Mouse (Mus musculus) intestine, embryonic 14.5 days (tissue): ENCODE data around the gene Manf. TPM values are rescaled to one million over a fixed set of nuclear protein-coding genes. Genes with fewer than 3 reads are reported as not detected.

Experiments used
- ATAC-seq: fragments of 200-750 bp; cut with Nextera tagmentation; replicated peaks from 2 replicates; pipeline ENCODE4 v1.8.0; 2017; ENCODE audit warnings: low read depth, moderate number of reproducible peaks, moderate TSS enrichment, moderate library complexity; ENCODE audit not compliant: low FRiP score, low TSS enrichment
- DNase-seq: peaks from one replicate; pipeline ENCODE4 v3.0.0-alpha.2; 2018; ENCODE audit warnings: low spot score
- H3K27ac ChIP-seq: fragments of 300-500 bp; sonication (generic); 2 replicates; pipeline ENCODE4 v1.5.1; 2014; ENCODE audit warnings: low read depth, mild to moderate bottlenecking, control low read depth
- H3K27me3 ChIP-seq: fragments of 300-500 bp; sonication (generic); replicated peaks from 2 replicates; pipeline ENCODE4 v1.6.1; 2014; ENCODE audit warnings: low read length, control low read depth; ENCODE audit not compliant: control insufficient read depth, insufficient read depth
- H3K36me3 ChIP-seq: fragments of 300-500 bp; sonication (generic); 2 replicates; pipeline ENCODE4 v1.6.1; 2014; ENCODE audit warnings: low read length, control low read depth; ENCODE audit not compliant: control insufficient read depth, insufficient read depth
- H3K4me1 ChIP-seq: fragments of 300-500 bp; sonication (generic); replicated peaks from 2 replicates; pipeline ENCODE4 v1.6.1; 2014; ENCODE audit warnings: low read length, control low read depth, mixed read lengths; ENCODE audit not compliant: control insufficient read depth, insufficient read depth
- H3K4me2 ChIP-seq: fragments of 300-500 bp; sonication (generic); 2 replicates; pipeline ENCODE4 v1.6.1; 2014; ENCODE audit warnings: low read length
- H3K4me3 ChIP-seq: fragments of 300-500 bp; sonication (generic); 2 replicates; pipeline ENCODE4 v1.5.1; 2014; ENCODE audit warnings: low read depth, low read length, control low read depth, mixed read lengths
- H3K9ac ChIP-seq: fragments of 300-500 bp; sonication (generic); 2 replicates; pipeline ENCODE4 v1.6.1; 2014; ENCODE audit warnings: mild to moderate bottlenecking, low read length
- H3K9me3 ChIP-seq: fragments of 300-500 bp; sonication (generic); 2 replicates; pipeline ENCODE4 v1.6.1; 2016; ENCODE audit warnings: low read length, control low read depth; ENCODE audit not compliant: control insufficient read depth
- WGBS: fragments of 180-500 bp; shearing (Covaris S2); extraction: QIAGEN DNeasy Blood & Tissue Kit; methylation state at CpG from one replicate; pipeline ENCODE4 v1.1.7; 2014; 5-methylcytosine and 5-hydroxymethylcytosine counted together
- polyA plus RNA-seq: library from polyadenylated mRNA; unstranded; fragments of >200 nt; fragmentation: Nextera tagmentation; extraction: Ambion mirVana; gene quantifications from 2 replicates; pipeline ENCODE4 v1.2.1, GENCODE M21; 2014

Gene Manf
- polyA plus RNA-seq, 1 experiment from 2014 or later = 260 TPM

- Histone ChIP-seq H3K9me3 (no peaks in the 10 kb centered on the region), H3K4me2 (no peak overlapping the region), H3K36me3 (peaks cover 88% of the 10 kb centered on the region), H3K9ac (no peak overlapping the region), H3K27ac (no peak overlapping the region), H3K27me3 (no peaks in the 10 kb centered on the region), H3K4me1 (peaks cover 13% of the 10 kb centered on the region), H3K4me3 (no peak overlapping the region)
- peak; percentile 39 for DNase-seq
- WGBS = 76% methylated on average over 4 of the region's 4 CpGs
- no peak for ATAC-seq
These were observed 12.3 kb downstream of the Manf start for GRCm38 (mm10) chr9:106879471-106879870.

GRCm38 (mm10) chr9:106876666-106877065 is 15.1 kb downstream of the Manf start:
- ATAC-seq = no peak
- Histone ChIP-seq H3K9ac (no peak overlapping the region), H3K27me3 (no peaks in the 10 kb centered on the region), H3K4me1 (no peaks in the 10 kb centered on the region), H3K27ac (no peak overlapping the region), H3K36me3 (peaks cover 80% of the 10 kb centered on the region), H3K4me3 (no peak overlapping the region), H3K9me3 (no peaks in the 10 kb centered on the region), H3K4me2 (no peak overlapping the region)
- 81% methylated on average over 3 of the region's 3 CpGs for WGBS
- no peak for DNase-seq

- Histone ChIP-seq H3K36me3 (peaks cover 74% of the 10 kb centered on the region), H3K4me3 (no peak overlapping the region), H3K27ac (no peak overlapping the region), H3K4me2 (no peak overlapping the region), H3K27me3 (no peaks in the 10 kb centered on the region), H3K9me3 (no peaks in the 10 kb centered on the region), H3K9ac (no peak overlapping the region), H3K4me1 (no peaks in the 10 kb centered on the region)
- ATAC-seq (no peak), DNase-seq (no peak)
- 80% methylated on average over 5 of the region's 5 CpGs for WGBS
These were observed 17.6 kb downstream of the Manf start for GRCm38 (mm10) chr9:106874216-106874615.

GRCm38 (mm10) chr9:106858036-106858435 is 33.7 kb downstream of the Manf start:
- H3K27ac ChIP-seq = no peak overlapping the region
- H3K4me3 ChIP-seq = no peak overlapping the region
- no peak for DNase-seq
- H3K27me3 ChIP-seq = no peaks in the 10 kb centered on the region
- H3K9me3 ChIP-seq = no peaks in the 10 kb centered on the region
- no peak for ATAC-seq
- H3K36me3 ChIP-seq = peaks cover 92% of the 10 kb centered on the region
- no peak overlapping the region for H3K9ac ChIP-seq
- no peaks in the 10 kb centered on the region for H3K4me1 ChIP-seq
- WGBS = 91% methylated on average over 11 of the region's 11 CpGs
- H3K4me2 ChIP-seq = no peak overlapping the region

- Histone ChIP-seq H3K4me1 (no peaks in the 10 kb centered on the region), H3K9ac (no peak overlapping the region), H3K4me2 (no peak overlapping the region), H3K9me3 (no peaks in the 10 kb centered on the region), H3K27me3 (no peaks in the 10 kb centered on the region), H3K36me3 (peaks cover 92% of the 10 kb centered on the region), H3K27ac (no peak overlapping the region), H3K4me3 (no peak overlapping the region)
- ATAC-seq = no peak
- WGBS = 88% methylated on average over 3 of the region's 3 CpGs
- no peak for DNase-seq
These were observed 35.1 kb downstream of the Manf start for GRCm38 (mm10) chr9:106856664-106857063.

- Histone ChIP-seq H3K4me3 (no peak overlapping the region), H3K4me1 (no peaks in the 10 kb centered on the region), H3K27ac (no peak overlapping the region), H3K27me3 (no peaks in the 10 kb centered on the region), H3K9me3 (no peaks in the 10 kb centered on the region), H3K4me2 (no peak overlapping the region), H3K9ac (no peak overlapping the region), H3K36me3 (peaks cover 81% of the 10 kb centered on the region)
- DNase-seq = no peak
- ATAC-seq = no peak
- 91% methylated on average over 6 of the region's 6 CpGs for WGBS
These were observed 49.0 kb downstream of the Manf start for GRCm38 (mm10) chr9:106842800-106843199.

- DNase-seq = no peak
- no peak for ATAC-seq
- no peak overlapping the region for H3K27ac ChIP-seq
- H3K27me3 ChIP-seq = no peaks in the 10 kb centered on the region
- no peak overlapping the region for H3K4me3 ChIP-seq
- no peaks in the 10 kb centered on the region for H3K4me1 ChIP-seq
- WGBS = 97% methylated on average over 1 of the region's 1 CpGs
- no peak overlapping the region for H3K9ac ChIP-seq
- H3K4me2 ChIP-seq = no peak overlapping the region
- no peaks in the 10 kb centered on the region for H3K9me3 ChIP-seq
- peaks cover 88% of the 10 kb centered on the region for H3K36me3 ChIP-seq
These were observed 51.2 kb downstream of the Manf start for GRCm38 (mm10) chr9:106840569-106840968.

- DNase-seq (peak; percentile 93), ATAC-seq (peak; percentile 88)
- peak overlapping the region; percentile 70 for H3K4me3 ChIP-seq
- peak overlapping the region; percentile 49 for H3K4me2 ChIP-seq
- no peaks in the 10 kb centered on the region; the same call in 1 of the 2 replicates for H3K36me3 ChIP-seq
- H3K4me1 ChIP-seq = no peaks in the 10 kb centered on the region
- H3K9ac ChIP-seq = peak overlapping the region; percentile 92
- no peaks in the 10 kb centered on the region for H3K27me3 ChIP-seq
- no peaks in the 10 kb centered on the region for H3K9me3 ChIP-seq
- peak overlapping the region; percentile 91 for H3K27ac ChIP-seq
- 2% methylated on average over 32 of the region's 32 CpGs for WGBS
These were observed 69.2 kb downstream of the Manf start for GRCm38 (mm10) chr9:106822381-106823104.
